Comparison of ENCODE assay signal across 8 mouse cellular contexts in genomic region chr8:34397225-34397582, GRCm38 (mm10).
A peak's percentile ranks its signal among the peaks of the same experiment; 100 is the strongest.
DNase-seq lines count a peak whose midpoint lies in the region; ATAC-seq lines count a peak whose summit lies in the region.

No protein-coding gene starts in this region.

- ATAC-seq in neural tube, embryonic 11.5 days (ENCODE audit: insufficient read depth, low FRiP score, low TSS enrichment): no peak
- ATAC-seq in limb, embryonic 12.5 days (ENCODE audit: insufficient number of reproducible peaks, insufficient read depth, low FRiP score, low TSS enrichment, low read depth): no peak
- no peak for ATAC-seq in stomach, embryonic 16.5 days (ENCODE audit: insufficient read depth, low FRiP score)

- H3K36me3 ChIP-seq in neural tube, embryonic 11.5 days (ENCODE audit: control insufficient read depth, insufficient read depth, low read length): no peaks in the 10 kb centered on the region
- H3K36me3 ChIP-seq in forebrain, embryonic 10.5 days (replicated peaks): no peaks in the 10 kb centered on the region
- H3K36me3 ChIP-seq in limb, embryonic 12.5 days: no peaks in the 10 kb centered on the region
- H3K36me3 ChIP-seq in stomach, embryonic 16.5 days (ENCODE audit: control insufficient read depth, insufficient read depth, low read length): no peaks in the 10 kb centered on the region

- H3K4me1 ChIP-seq in neural tube, embryonic 11.5 days (ENCODE audit: control insufficient read depth, insufficient read depth, low read length): peaks cover 13% of the 10 kb centered on the region; the same call in 1 of the 2 replicates
- peaks cover 40% of the 10 kb centered on the region for H3K4me1 ChIP-seq in forebrain, embryonic 10.5 days
- H3K4me1 ChIP-seq in limb, embryonic 12.5 days (replicated peaks): peaks cover 41% of the 10 kb centered on the region
- no peaks in the 10 kb centered on the region for H3K4me1 ChIP-seq in stomach, embryonic 16.5 days (ENCODE audit: control insufficient read depth, insufficient read depth, low read length)

- H3K27ac ChIP-seq in neural tube, embryonic 11.5 days (ENCODE audit: low read depth, low read length): peak overlapping the region; percentile 69
- peak overlapping the region; percentile 78 for H3K27ac ChIP-seq in forebrain, embryonic 10.5 days
- H3K27ac ChIP-seq in limb, embryonic 12.5 days: peak overlapping the region; percentile 88; the same call in 1 of the 2 replicates
- H3K27ac ChIP-seq in stomach, embryonic 16.5 days (ENCODE audit: low read length): no peak overlapping the region

- H3K27me3 ChIP-seq in neural tube, embryonic 11.5 days (ENCODE audit: control insufficient read depth, insufficient read depth, low read length): no peaks in the 10 kb centered on the region
- H3K27me3 ChIP-seq in forebrain, embryonic 10.5 days (ENCODE audit: poor library complexity, severe bottlenecking): no peaks in the 10 kb centered on the region
- H3K27me3 ChIP-seq in limb, embryonic 12.5 days: peaks cover 5% of the 10 kb centered on the region; the same call in 1 of the 2 replicates
- H3K27me3 ChIP-seq in stomach, embryonic 16.5 days (ENCODE audit: control insufficient read depth, insufficient read depth, low read length): no peaks in the 10 kb centered on the region

- H3K4me2 ChIP-seq in neural tube, embryonic 11.5 days (ENCODE audit: low read depth): no peak overlapping the region
- H3K4me2 ChIP-seq in limb, embryonic 12.5 days: peak overlapping the region; percentile 31; the same call in 1 of the 2 replicates
- H3K4me2 ChIP-seq in stomach, embryonic 16.5 days (ENCODE audit: low read depth, low read length): peak overlapping the region; percentile 8

- 65% methylated on average over 4 of the region's 4 CpGs for WGBS in neural tube, embryonic 11.5 days
- WGBS in forebrain, embryonic 10.5 days: 62% methylated on average over 4 of the region's 4 CpGs
- WGBS in limb, embryonic 12.5 days: 69% methylated on average over 4 of the region's 4 CpGs
- 53% methylated on average over 4 of the region's 4 CpGs for WGBS in stomach, embryonic 16.5 days

- H3K4me3 ChIP-seq in neural tube, embryonic 11.5 days (ENCODE audit: low read depth, low read length): no peak overlapping the region
- H3K4me3 ChIP-seq in forebrain, embryonic 10.5 days: peak overlapping the region; percentile 28; the same call in 1 of the 2 replicates
- no peak overlapping the region for H3K4me3 ChIP-seq in limb, embryonic 12.5 days (replicated peaks)
- H3K4me3 ChIP-seq in stomach, embryonic 16.5 days (replicated peaks; ENCODE audit: low read length): no peak overlapping the region

- H3K9me3 ChIP-seq in neural tube, embryonic 11.5 days (ENCODE audit: control insufficient read depth, low read length): no peaks in the 10 kb centered on the region
- no peaks in the 10 kb centered on the region; the same call in 1 of the 2 replicates for H3K9me3 ChIP-seq in forebrain, embryonic 10.5 days
- H3K9me3 ChIP-seq in limb, embryonic 12.5 days: peaks cover 4% of the 10 kb centered on the region; the same call in 1 of the 2 replicates
- H3K9me3 ChIP-seq in stomach, embryonic 16.5 days (replicated peaks; ENCODE audit: control insufficient read depth, low read length): no peaks in the 10 kb centered on the region

- no peak overlapping the region for H3K9ac ChIP-seq in neural tube, embryonic 11.5 days (ENCODE audit: low read length)
- H3K9ac ChIP-seq in limb, embryonic 12.5 days (replicated peaks): no peak overlapping the region
- H3K9ac ChIP-seq in stomach, embryonic 16.5 days (ENCODE audit: low read length): no peak overlapping the region

- DNase-seq in neural tube, embryonic 11.5 days (ENCODE audit: low spot score): no peak
- DNase-seq in neural tube, embryonic 10.5 days (ENCODE audit: extremely low spot score, low spot score): no peak
- DNase-seq in forebrain, embryonic 10.5 days (ENCODE audit: extremely low spot score, low spot score): no peak
- no peak for DNase-seq in frontal cortex, postnatal 25 days (ENCODE audit: low spot score in 2 of 2)
- DNase-seq in cerebellum, adult 11 months: no peak
- no peak for DNase-seq in gastrocnemius, adult 18-20 months (ENCODE audit: low spot score)
